Mouse (Mus musculus) midbrain, postnatal 0 days (tissue): ENCODE measurements around the gene Slc2a13. TPM values are rescaled to one million over a fixed set of nuclear protein-coding genes. Genes with fewer than 3 reads are reported as not detected.

Experiments used
- ATAC-seq: fragments of 200-750 bp; cut with Nextera tagmentation; 2 replicates; pipeline ENCODE4 v1.8.0; 2017; ENCODE audit warnings: moderate number of reproducible peaks, mild to moderate bottlenecking, moderate TSS enrichment, moderate library complexity; ENCODE audit not compliant: low FRiP score
- DNase-seq: peaks from one replicate; pipeline ENCODE4 v3.0.0-alpha.2; 2015; ENCODE audit warnings: low spot score
- H3K27ac ChIP-seq: fragments of 300-500 bp; sonication (generic); 2 replicates; pipeline ENCODE4 v1.5.1; 2014; ENCODE audit warnings: low read depth, mild to moderate bottlenecking, low read length, mixed read lengths
- H3K27me3 ChIP-seq: fragments of 300-500 bp; sonication (generic); 2 replicates; pipeline ENCODE4 v1.6.1; 2014; ENCODE audit warnings: low read length, control low read depth, mixed read lengths; ENCODE audit not compliant: insufficient read depth
- H3K36me3 ChIP-seq: fragments of 300-500 bp; sonication (generic); 2 replicates; pipeline ENCODE4 v1.6.1; 2014; ENCODE audit warnings: low read length, control low read depth, mixed read lengths; ENCODE audit not compliant: insufficient read depth
- H3K4me1 ChIP-seq: fragments of 300-500 bp; sonication (generic); 2 replicates; pipeline ENCODE4 v1.6.1; 2014; ENCODE audit warnings: mild to moderate bottlenecking, control low read depth, antibody characterized with exemption, low read length, mixed read lengths; ENCODE audit not compliant: insufficient read depth
- H3K4me2 ChIP-seq: fragments of 300-500 bp; sonication (generic); 2 replicates; pipeline ENCODE4 v1.6.1; 2014; ENCODE audit warnings: low read depth, mild to moderate bottlenecking, low read length, mixed read lengths; ENCODE audit not compliant: poor library complexity, severe bottlenecking
- H3K4me3 ChIP-seq: fragments of 300-500 bp; sonication (generic); 2 replicates; pipeline ENCODE4 v1.5.1; 2014; ENCODE audit warnings: low read depth, mild to moderate bottlenecking, low read length, moderate library complexity
- H3K9ac ChIP-seq: fragments of 300-500 bp; sonication (generic); replicated peaks from 2 replicates; pipeline ENCODE4 v1.6.1; 2014; ENCODE audit warnings: mild to moderate bottlenecking, low read length, moderate library complexity, mixed read lengths; ENCODE audit not compliant: poor library complexity, severe bottlenecking
- H3K9me3 ChIP-seq: fragments of 300-500 bp; sonication (generic); 2 replicates; pipeline ENCODE4 v1.6.1; 2016; ENCODE audit warnings: low read length, control low read depth
- CTCF ChIP-seq: IDR thresholded peaks from 2 replicates; pipeline ENCODE4 v1.5.1; 2016; ENCODE audit warnings: antibody characterized with exemption, mild to moderate bottlenecking
- WGBS: fragments of 180-500 bp; shearing (Covaris S2); extraction: QIAGEN DNeasy Blood & Tissue Kit; methylation state at CpG from one replicate; pipeline ENCODE4 v1.1.7; 2014; 5-methylcytosine and 5-hydroxymethylcytosine counted together
- polyA plus RNA-seq: library from polyadenylated mRNA; unstranded; fragments of >200 nt; fragmentation: Nextera tagmentation; extraction: Ambion mirVana; gene quantifications from 2 replicates; pipeline ENCODE4 v1.2.1, GENCODE M21; 2015
- total RNA-seq: library from RNA; depleted of rRNA; stranded (reverse); fragments of >200 nt; gene quantifications from 2 replicates; pipeline ENCODE4 v1.2.3, GENCODE M21; 2014

Gene Slc2a13
- total and polyA plus RNA-seq, 2 experiments from 2014 or later = 3.3 to 29.2 TPM

DNA sequence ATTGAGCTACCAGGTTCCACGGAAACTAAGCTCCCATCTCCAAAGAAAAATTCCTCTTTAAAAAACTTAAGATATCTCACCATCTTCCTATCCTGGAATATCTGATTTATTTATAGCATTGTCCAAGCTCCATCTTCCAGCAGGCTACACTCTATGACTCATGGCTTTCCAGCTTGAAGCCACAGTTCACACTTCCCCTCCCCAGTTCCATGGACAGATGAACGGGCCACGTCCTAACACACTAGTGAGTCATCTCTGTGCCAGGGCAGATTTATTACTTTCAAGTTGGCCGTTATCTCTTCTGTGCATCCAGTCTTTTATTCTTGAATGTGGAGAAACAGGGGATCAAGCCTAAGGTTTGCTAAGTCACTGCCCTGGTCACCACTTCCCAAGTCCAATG lies 78.0 kb downstream of the Slc2a13 start:
- Histone ChIP-seq H3K27me3 (no peaks in the 10 kb centered on the region), H3K4me2 (no peak overlapping the region), H3K4me3 (no peak overlapping the region), H3K9ac (no peak overlapping the region), H3K36me3 (no peaks in the 10 kb centered on the region), H3K9me3 (no peaks in the 10 kb centered on the region), H3K27ac (no peak overlapping the region), H3K4me1 (no peaks in the 10 kb centered on the region)
- DNase-seq = no peak
- 91% methylated on average over 4 of the region's 4 CpGs for WGBS
- no peak for TF ChIP-seq CTCF
- ATAC-seq = no peak

DNA sequence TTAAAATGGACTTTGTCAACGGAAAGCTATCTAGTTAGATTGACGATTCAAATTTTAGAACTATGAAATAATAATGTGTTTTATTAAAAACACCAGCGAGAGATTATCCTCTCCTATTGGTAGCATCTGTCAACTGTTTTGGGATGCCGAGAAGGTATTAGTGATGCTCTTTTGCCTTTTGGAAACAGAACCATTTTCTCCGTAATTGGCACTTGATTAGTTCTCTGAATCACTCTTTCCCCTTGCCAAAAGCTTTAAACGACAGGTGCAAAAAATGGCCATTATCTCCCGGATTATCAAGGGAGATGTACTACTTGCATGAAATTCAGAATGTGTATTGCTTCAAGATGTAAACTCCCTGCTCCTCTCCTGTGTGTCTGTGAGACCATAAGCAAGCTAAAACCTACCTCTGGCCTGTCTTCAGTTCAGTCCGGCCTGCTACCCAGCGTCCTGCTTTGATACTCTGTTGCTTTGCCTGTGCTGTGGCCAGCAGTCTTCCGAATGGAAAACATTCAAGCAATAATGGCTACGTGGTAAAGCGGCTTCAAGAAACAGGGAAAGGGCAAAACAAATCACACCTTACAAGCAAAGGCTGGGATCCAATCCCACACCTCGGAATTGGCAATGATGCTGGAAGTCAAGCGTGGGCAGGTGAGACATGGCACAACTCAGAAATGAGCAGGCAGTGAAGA lies 93.0 kb downstream of the Slc2a13 start:
- TF ChIP-seq CTCF = no peak

DNA sequence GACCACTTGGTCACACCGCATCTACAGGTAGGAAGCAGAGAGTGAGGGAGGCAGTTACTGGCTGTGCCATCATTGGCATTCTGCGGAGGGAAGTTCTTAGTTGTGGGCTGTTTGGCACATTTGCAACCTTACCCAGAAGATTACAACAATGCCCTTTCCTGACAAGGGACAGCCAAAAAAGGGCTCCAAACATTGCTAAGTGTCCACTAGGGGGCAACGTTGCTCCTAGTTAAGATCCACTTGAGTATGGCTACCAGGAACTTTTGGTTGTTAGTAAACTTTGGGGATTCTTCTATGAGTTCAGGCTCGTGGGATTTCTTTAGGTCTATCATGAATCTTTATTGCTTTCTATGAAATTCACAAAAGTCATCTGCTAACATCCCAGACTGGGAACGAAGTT lies 95.3 kb downstream of the Slc2a13 start:
- TF ChIP-seq CTCF = peak; percentile 75
- H3K4me1 ChIP-seq = no peaks in the 10 kb centered on the region
- H3K9me3 ChIP-seq = 0 out of 2 replicates have a peak, but pooled peaks cover 2% of the 10 kb centered on the region
- no peaks in the 10 kb centered on the region for H3K27me3 ChIP-seq
- H3K36me3 ChIP-seq = no peaks in the 10 kb centered on the region
- H3K9ac ChIP-seq = no peak overlapping the region
- no peak overlapping the region for H3K27ac ChIP-seq
- WGBS = 41% methylated on average over 5 of the region's 5 CpGs
- no peak overlapping the region for H3K4me3 ChIP-seq
- ATAC-seq (no peak), DNase-seq (peak; percentile 72)
- no peak overlapping the region for H3K4me2 ChIP-seq

More for the DNA sequence above, 93.0 kb downstream of the Slc2a13 start:
- no peak overlapping the region for H3K27ac ChIP-seq
- no peak overlapping the region for H3K4me3 ChIP-seq
- ATAC-seq (no peak), DNase-seq (peak; percentile 56)
- 89% methylated on average over 14 of the region's 14 CpGs for WGBS
- no peaks in the 10 kb centered on the region for H3K4me1 ChIP-seq
- H3K9ac ChIP-seq = no peak overlapping the region
- H3K27me3 ChIP-seq = no peaks in the 10 kb centered on the region
- H3K36me3 ChIP-seq = no peaks in the 10 kb centered on the region
- 0 out of 2 replicates have a peak, but pooled peaks cover 8% of the 10 kb centered on the region for H3K9me3 ChIP-seq
- no peak overlapping the region for H3K4me2 ChIP-seq

DNA sequence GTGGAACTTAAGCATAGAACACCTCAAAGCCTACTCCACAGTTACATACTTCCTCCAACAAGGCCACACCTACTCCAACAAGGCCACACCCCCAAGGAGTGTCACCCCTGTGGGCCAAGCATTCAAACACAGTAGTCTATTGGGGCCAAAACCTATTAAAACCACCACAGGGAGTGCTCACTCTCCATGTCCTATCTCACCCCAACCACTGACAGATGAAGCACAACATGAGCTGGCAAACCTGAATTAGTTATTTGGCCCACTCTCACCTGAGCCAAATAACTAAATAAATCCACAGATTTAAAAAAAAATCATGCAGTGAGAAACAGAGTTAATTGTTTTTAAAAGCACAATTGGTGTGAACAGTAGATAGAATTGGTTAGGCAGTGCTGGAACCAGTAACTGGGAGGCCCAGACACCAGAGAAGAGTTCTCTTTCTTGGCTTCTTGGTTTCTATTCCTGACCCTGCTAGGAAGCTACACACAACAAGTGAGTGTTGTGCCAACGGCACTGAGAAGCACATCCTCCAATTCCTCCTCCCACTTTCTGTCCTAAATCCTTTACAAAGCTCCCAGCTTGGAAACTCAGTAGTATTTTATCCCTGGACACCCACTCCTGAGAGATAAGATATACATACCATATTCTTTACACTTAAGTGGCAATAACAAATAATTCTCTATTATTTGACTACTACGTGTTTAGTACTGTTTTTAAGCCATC lies 99.2 kb downstream of the Slc2a13 start:
- Histone ChIP-seq H3K4me2 (no peak overlapping the region), H3K27ac (no peak overlapping the region), H3K27me3 (no peaks in the 10 kb centered on the region), H3K9me3 (no peaks in the 10 kb centered on the region), H3K36me3 (no peaks in the 10 kb centered on the region), H3K4me3 (no peak overlapping the region), H3K4me1 (no peaks in the 10 kb centered on the region), H3K9ac (no peak overlapping the region)
- TF ChIP-seq CTCF = no peak
- 93% methylated on average over 2 of the region's 2 CpGs for WGBS
- DNase-seq (no peak), ATAC-seq (no peak)

DNA sequence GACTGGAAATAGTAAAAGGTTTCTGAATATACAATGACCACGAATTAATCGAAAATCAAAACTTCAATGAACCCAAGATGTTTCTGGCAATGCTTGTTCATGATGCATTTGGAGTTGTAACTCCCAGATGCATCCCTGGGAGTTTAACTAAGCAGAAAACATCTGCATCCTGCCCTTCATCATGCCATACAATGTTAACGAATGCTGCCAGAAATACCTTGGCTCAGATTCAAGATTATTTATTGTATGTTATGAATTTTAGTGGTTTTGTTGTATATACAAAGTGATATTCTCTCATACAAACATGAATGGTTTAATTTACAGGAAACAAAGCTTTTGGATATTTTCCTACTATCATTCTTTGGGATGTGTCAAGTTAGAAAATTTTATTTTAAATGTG lies 107.7 kb downstream of the Slc2a13 start:
- 85% methylated on average over 3 of the region's 3 CpGs for WGBS

DNA sequence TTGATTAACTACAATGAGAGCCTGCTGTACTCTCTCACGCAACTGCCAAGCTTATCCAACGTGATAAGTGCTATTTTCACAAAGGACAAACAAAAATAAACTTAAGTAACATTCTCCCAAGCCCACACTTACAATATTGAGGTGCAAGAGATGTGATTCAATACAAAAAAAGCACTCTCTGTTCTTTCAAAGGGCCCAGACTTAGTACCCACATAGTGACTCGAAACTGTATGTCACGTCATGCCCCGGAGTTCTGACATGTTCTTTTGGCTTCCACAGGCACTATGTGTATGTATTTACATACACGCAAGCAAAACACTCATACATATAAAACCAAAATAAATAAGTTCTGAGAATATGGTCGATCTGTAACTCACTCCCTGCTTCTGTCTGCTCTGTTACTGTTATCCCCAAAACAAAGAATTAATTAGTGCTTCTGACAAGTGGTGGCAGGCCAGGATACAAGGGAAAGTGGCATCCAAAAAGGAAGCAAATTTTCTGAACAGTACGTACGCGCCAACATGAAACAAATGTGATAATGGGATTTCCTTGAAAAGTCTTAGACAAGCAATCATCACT lies 109.1 kb downstream of the Slc2a13 start:
- H3K4me2 ChIP-seq = no peak overlapping the region
- no peak overlapping the region for H3K27ac ChIP-seq
- no peak for TF ChIP-seq CTCF
- whole genome bisulfite sequencing = 87% methylated on average over 10 of the region's 10 CpGs
- H3K36me3 ChIP-seq = no peaks in the 10 kb centered on the region
- H3K4me1 ChIP-seq = no peaks in the 10 kb centered on the region
- H3K9ac ChIP-seq = no peak overlapping the region
- no peak overlapping the region for H3K4me3 ChIP-seq
- ATAC-seq (no peak), DNase-seq (no peak)
- H3K9me3 ChIP-seq = no peaks in the 10 kb centered on the region
- H3K27me3 ChIP-seq = no peaks in the 10 kb centered on the region

More for the DNA sequence above, 107.7 kb downstream of the Slc2a13 start:
- no peak overlapping the region for H3K27ac ChIP-seq
- H3K4me1 ChIP-seq = no peaks in the 10 kb centered on the region
- H3K9ac ChIP-seq = no peak overlapping the region
- DNase-seq = no peak
- H3K9me3 ChIP-seq = no peaks in the 10 kb centered on the region
- H3K4me3 ChIP-seq = no peak overlapping the region
- no peak for ATAC-seq
- H3K27me3 ChIP-seq = no peaks in the 10 kb centered on the region
- no peak overlapping the region for H3K4me2 ChIP-seq
- TF ChIP-seq CTCF = no peak
- no peaks in the 10 kb centered on the region for H3K36me3 ChIP-seq
